Mouse (Mus musculus) mesoderm, embryonic 11.5 days (tissue): ENCODE measurements around the gene Nbea.
A peak's percentile ranks its signal among the peaks of the same experiment; 100 is the strongest.
"Not testable (repeated sequence)": the region's sequence is repeated elsewhere in the genome, so short reads cannot be mapped to it uniquely, and the experiment has no call there.

ENCODE experiments used
- DNase-seq: peaks from one replicate; pipeline ENCODE4 v3.0.0-alpha.2; 2012; ENCODE audit warnings: low read depth, low spot score

Nbea gene

GRCm38 (mm10) chr3:56034596-56034995 is 148.9 kb downstream of the Nbea start:
- DNase-seq, result no peak

DNA sequence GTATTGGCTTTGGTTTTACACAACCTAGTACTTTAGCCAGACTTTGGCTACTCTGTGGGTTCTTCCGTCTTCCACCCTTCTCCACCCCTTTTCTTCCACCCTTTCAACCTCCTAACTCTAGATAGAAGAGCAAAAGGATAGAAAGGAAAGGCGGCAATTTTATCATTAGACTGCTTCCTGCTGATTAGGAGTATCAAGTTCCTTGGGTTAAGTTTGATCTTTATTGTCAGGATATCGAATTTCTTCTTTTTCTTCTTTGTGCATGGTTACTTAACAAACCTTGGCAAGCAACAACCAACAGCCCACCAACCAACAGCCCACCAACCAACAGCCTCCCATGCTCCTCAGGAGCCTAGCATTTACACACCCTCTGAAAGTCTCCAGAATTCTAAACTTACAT is 165.0 kb downstream of the Nbea start:
- DNase-seq, result no peak

- DNase-seq, result no peak
Measured at GRCm38 (mm10) chr3:56011132-56011531, 172.4 kb downstream of the Nbea start.

DNA sequence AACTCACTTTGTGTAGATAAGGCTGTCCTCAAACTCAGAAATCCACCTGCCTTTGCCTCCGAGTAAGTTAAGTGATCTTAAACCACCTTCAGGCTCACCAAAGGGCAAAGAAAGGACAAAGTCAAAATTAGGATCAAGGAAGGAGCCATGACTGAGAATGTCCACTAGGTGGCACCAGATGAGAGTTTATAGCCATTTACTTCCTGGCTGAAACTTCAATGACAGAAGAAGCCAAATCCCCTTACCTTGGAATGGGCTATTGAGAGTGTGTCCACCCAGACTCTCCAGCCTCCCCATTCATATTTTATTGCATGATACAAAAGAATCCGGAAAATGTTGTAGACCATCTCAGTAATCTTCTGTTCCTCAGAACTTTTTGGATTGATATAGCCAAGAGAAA is 175.5 kb downstream of the Nbea start:
- peak; percentile 74 for DNase-seq

DNA sequence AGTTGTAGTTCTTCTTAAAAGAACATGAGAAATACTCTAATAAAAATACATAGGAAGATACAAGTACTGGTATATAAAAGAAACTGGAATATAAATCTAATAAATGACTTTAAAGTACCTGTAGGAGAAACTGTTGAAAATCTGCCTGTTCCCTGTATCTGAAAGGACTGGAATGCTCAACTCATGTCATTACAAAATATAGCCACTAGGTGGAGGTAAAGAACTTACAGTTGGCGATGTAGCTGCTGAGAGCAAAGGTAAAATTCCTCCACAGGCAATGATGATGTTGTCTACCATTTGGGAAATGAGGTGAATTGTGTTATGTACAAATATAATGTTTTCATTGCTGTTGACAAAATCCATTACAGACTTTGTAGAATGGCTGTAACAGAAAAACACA is 183.2 kb downstream of the Nbea start:
- DNase-seq, result peak; percentile 69

GRCm38 (mm10) chr3:55978361-55978760 is 205.1 kb downstream of the Nbea start:
- DNase-seq, result no peak

- DNase-seq, result not testable (repeated sequence)
Measured at GRCm38 (mm10) chr3:55976986-55977385, 206.5 kb downstream of the Nbea start.

- DNase-seq, result peak; percentile 40
Measured at GRCm38 (mm10) chr3:55965723-55966156, 217.8 kb downstream of the Nbea start.

GRCm38 (mm10) chr3:55963032-55963431 is 220.5 kb downstream of the Nbea start:
- no peak for DNase-seq

- no peak for DNase-seq
Measured at GRCm38 (mm10) chr3:55949994-55950393, 233.5 kb downstream of the Nbea start.

DNA sequence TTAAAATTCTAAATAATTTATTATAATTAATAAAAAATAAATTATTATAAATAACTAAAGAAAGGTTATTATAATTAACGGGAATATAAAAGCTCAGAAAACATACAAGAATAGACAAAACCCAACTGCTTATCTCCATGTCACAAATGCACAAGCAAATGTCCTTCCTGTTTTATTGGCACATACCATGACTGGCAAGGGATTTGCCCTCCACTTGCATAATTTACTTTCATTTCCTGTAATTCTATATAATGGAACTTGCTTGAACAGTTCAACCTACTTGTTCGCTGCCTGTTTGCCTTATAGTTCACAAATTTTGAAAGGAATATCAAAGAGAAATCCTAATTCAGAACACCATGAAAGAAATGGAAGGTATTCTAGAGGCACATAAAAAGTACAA is 234.4 kb downstream of the Nbea start:
- DNase-seq, result no peak

DNA sequence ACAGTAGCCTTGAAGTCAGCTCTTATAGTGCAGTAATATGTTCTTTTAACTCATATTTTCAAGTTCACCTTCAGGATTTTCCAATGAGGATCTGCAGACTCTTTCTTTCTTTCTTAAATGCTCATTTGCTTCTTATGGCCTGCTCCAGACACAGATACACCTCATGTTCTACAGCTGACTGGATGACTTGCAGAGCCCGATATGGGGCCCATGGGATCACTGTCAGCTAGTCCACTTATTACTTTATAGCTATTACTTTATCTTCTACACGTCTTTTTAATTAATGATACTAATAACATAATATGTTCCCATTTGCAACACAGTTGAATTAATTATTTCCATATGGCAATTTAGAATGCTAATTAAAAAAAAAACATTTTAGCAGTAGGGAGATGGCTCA is 256.2 kb downstream of the Nbea start:
- DNase-seq, result no peak

- no peak for DNase-seq
Measured at GRCm38 (mm10) chr3:55909290-55909689, 274.2 kb downstream of the Nbea start.

DNA sequence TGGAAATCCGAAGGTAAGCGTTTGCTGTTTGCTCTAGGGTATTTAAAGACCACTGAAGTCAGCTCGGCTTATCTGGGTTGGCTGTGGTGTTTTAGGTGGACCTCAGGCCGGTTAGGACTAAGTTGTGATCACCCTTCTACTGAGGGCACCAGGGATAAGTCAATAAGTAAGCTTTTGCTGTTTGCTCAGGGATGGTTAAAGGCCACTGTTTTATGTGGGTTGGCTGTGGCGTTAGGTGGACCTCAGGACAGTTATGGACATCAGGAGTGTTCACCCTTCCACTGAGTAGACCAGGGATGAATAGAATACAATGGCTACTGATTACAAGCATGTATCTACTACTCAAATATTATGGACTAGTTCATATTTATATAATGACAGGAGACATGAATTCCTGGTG is 292.9 kb downstream of the Nbea start:
- no peak for DNase-seq

DNA sequence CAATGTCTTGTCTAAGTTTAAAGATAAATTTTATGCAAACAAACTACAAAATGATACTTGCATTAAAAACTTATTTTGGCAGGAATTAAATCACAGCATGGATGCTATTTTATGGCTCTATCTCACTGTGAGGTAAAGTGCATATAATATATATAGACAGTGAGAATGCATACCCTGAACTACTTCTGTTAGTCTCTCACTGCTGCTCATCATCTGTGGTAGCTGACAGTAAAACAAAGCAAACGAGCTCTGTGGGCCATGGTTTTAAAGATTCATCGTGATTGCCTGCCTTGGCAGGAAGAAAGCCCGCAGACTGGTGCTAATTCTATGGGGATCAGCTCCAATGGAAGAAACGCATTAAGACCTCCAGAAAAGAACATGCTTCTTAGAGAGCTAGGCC is 294.3 kb downstream of the Nbea start:
- DNase-seq, result no peak

- DNase-seq, result no peak
Measured at GRCm38 (mm10) chr3:55887829-55888210, 295.7 kb downstream of the Nbea start.

DNA sequence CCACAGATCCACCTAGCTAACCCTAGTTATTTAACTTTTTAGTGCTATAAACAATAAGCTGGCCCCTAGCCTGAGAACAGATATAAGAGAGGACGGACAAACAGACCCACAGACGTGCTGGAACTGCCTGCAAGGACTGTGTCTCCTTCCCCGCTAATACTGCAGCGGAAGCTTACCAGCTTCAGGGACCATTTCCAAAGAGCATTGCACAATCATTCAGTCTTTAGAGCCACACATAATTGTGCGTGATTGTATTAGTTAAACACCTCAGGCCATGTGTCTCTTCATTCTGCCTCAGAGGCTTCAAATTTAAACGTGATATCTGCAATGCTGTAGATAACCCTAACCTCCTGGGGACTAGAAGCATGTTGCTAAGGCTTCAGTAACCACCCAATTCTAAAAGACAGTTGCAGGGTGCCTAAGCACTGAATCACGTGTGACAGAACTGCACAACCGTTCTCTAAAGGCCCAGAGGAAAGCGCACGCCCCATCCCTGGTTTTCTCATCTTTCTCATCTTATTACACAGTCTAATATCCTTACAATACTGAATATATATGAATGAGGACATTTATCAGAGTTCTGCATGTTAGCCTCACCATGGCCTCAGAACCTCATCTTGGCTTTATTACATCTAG is 296.2 kb downstream of the Nbea start:
- DNase-seq, result no peak

DNA sequence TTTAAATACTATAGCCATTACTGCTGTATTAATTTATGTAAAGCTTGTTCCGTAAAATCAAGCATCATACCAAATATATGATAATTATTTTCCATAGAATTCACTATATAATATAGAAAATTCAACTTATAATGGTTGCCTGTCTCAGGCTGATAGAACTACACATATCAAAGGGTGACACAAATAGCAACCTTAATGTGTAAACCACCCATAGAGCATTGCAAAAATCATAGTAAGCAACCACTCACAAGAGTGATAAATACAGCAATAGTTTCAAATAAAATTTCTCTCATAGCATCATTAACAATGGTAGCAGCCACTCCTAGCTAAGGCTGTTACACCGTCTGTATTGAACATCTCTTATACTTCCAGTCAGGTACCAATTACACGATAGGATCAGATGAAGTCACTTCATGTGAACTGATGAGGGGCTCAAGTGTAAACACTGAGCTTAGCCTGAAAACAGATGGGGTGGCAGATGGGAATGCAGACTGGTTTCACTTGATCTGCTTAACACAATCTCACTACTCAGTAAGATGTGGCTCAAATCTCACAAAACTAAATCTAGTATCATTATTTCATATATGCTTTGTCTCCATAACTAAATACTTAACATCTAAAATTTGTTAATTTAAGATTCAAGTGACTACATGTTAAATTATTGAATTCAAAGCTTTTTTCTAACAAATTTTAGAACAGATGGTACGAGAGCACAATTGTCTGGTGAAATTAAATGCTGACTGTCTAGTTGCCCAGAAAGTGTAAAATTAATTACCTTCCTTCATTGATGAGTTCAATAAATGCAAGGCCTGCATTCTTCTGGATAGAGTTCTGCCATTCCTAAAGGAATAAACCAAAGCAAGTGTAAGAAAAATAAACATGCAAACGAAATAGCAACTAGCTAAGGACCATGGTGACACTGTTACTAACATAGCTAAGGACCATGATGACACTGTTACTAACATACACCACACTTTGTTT is 310.3 kb downstream of the Nbea start:
- no peak for DNase-seq

- no peak for DNase-seq
Measured at GRCm38 (mm10) chr3:55852488-55852887, 331.0 kb downstream of the Nbea start.

DNA sequence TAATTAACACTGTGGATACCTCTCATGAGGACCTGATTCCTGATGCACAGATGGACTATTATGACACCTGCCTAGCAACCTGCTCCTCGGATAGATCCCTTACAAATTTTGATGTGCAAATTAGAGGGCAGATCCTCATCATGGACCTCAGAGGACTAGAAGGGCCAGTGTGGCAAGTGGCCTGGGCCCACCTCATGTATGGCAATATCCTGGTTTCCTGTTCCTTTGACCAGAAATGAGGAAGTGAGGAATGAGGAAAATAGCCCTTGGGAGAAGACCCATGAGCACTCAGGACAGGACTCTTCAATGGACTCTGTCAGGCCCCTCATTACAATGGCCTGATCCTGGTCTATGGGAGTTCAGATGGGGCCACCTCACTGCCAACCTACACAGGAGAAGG is 336.4 kb downstream of the Nbea start:
- no peak for DNase-seq

DNA sequence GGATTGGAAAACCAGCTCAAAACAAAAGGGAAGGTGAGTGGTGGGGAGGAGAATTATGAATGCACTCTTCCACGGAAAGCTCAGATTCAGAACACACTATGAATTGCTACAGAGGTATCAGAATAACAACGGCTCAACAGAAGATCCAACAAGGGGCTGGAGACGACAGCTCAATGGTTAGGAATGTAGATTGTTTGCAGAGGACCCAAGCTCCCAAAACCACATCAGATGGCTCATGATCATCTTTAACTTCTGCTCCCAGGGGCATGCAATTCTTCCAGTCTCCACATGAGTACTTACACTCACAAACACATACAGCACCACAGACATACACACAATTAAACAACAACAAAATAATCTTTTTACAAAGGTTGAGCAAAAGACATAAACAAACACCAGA is 346.3 kb downstream of the Nbea start:
- no peak for DNase-seq

DNA sequence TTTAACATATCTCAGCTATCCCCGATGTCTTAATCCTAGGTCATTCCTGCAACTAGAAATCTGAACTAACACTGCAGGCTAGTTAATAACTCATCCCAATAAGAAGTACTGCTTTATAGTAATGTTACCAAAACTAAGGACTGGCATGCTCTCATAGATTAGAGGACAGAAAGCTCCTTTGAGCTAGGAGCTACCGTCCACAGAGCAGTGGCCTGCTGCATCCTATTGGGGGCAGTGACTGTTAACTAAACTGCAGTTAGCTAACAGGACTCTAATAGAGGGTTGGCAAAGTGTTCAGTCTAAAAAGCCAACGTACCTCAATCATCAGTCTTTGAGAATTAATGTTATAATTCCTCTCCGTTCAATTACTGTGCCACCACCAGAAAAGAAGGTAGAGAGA is 348.3 kb downstream of the Nbea start:
- no peak for DNase-seq

- peak; percentile 23 for DNase-seq
Measured at GRCm38 (mm10) chr3:55830226-55830625, 353.3 kb downstream of the Nbea start.
